Mouse (Mus musculus) forebrain, embryonic 10.5 days (tissue): ENCODE measurements around the gene Tmem234. TPM values are rescaled to one million over a fixed set of nuclear protein-coding genes. Genes with fewer than 3 reads are reported as not detected.

Experiments used
- DNase-seq: peaks from one replicate; pipeline ENCODE4 v3.0.0-alpha.2; 2017; ENCODE audit warnings: low spot score; ENCODE audit errors: extremely low spot score
- H3K27ac ChIP-seq: fragments of 300-500 bp; sonication (generic); 2 replicates; pipeline ENCODE4 v1.5.1; 2016; ENCODE audit warnings: mild to moderate bottlenecking
- H3K27me3 ChIP-seq: fragments of 300-500 bp; sonication (generic); 2 replicates; pipeline ENCODE4 v1.6.1; 2016; ENCODE audit warnings: mild to moderate bottlenecking; ENCODE audit not compliant: poor library complexity, severe bottlenecking
- H3K36me3 ChIP-seq: fragments of 300-500 bp; sonication (generic); replicated peaks from 2 replicates; pipeline ENCODE4 v1.6.1; 2016; ENCODE audit warnings: mild to moderate bottlenecking, moderate library complexity
- H3K4me1 ChIP-seq: fragments of 300-500 bp; sonication (generic); 2 replicates; pipeline ENCODE4 v1.6.1; 2016
- H3K4me3 ChIP-seq: fragments of 300-500 bp; sonication (generic); 2 replicates; pipeline ENCODE4 v1.5.1; 2016; ENCODE audit warnings: mild to moderate bottlenecking, moderate library complexity
- H3K9me3 ChIP-seq: fragments of 300-500 bp; sonication (generic); 2 replicates; pipeline ENCODE4 v1.6.1; 2016; ENCODE audit warnings: mild to moderate bottlenecking, moderate library complexity
- WGBS: fragments of 180-500 bp; shearing (Covaris S2); methylation state at CpG from one replicate; pipeline ENCODE4 v1.1.7; 2016; 5-methylcytosine and 5-hydroxymethylcytosine counted together
- polyA plus RNA-seq: library from polyadenylated mRNA; unstranded; fragments of >200 nt; fragmentation: Nextera tagmentation; extraction: Ambion mirVana; gene quantifications from 2 replicates; pipeline ENCODE4 v1.2.1, GENCODE M21; 2016

Gene Tmem234
- polyA plus RNA-seq, 1 experiment from 2014 or later = 224 TPM

DNA sequence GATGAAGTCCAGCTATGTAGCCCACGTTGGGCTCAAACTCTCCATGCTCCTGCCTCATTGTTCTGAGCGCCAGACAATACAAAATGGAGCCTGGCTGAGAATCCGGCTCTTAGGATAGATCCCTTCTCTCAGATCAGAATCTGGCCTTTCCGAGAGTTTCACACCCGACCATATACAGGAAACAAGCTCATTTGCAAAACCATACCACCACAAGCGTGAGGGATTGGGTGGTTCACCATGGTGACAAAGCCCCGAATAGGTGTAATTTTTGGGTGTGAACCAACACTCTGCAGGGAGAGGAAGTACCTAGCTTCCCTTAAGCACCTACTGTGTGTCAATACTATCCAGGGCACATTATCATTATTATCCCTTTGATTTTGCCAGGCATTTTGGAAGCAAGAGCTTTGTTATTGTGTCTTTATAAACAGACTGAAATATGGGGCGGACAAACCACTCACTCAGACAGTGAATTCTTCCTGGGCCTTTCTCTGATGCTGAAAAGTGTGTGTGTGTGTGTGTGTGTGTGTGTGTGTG, 28.9 kb upstream of the Tmem234 start:
- 83% methylated on average over 8 of the region's 8 CpGs for WGBS
- Histone ChIP-seq H3K4me3 (no peak overlapping the region), H3K4me1 (peaks cover 3% of the 10 kb centered on the region; the same call in 1 of the 2 replicates), H3K9me3 (no peaks in the 10 kb centered on the region), H3K27ac (no peak overlapping the region), H3K36me3 (no peaks in the 10 kb centered on the region), H3K27me3 (no peaks in the 10 kb centered on the region)
- DNase-seq = no peak

DNA sequence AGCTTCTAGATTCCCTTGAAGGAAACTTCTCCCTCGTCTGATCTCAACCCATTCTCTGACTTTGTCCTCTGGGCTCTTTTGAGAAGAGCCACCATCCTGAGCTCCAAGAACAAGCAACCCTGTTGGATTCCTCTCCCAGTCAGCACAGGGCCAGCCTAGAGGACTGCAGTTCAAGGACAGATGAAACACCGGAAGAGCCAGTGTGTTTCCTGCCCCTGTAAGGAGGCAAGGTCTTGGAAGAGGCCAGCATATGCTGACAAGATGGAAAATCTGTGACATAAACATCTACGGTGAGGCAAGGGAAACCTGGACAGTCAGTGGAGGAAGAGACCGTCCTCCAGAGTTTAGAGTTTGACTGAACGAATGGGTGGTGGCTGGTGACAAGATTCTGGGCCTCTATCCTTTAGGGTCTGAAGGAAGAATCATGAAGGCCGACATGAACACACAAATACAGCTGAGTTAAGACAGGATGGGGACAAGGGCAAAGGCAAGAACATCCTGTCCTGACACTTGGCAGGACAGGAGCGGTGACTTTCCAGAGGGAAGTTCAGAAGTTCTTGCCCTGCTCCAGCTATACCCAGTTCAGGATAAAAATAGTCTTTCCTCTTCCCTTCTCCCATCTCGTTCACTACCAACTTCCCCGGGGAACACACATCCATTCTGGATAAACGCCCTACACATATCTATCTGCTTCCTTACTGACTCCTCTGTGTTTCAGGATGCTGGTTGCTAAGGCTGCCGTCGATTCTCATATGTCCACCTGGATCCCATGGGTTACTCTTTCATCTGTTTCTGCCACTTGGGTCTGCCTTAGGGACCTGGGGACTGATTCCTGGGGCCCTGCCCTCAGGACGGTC, 28.0 kb upstream of the Tmem234 start:
- WGBS = 88% methylated on average over 13 of the region's 13 CpGs
- H3K27ac ChIP-seq = no peak overlapping the region
- H3K4me3 ChIP-seq = no peak overlapping the region
- no peaks in the 10 kb centered on the region for H3K9me3 ChIP-seq
- H3K27me3 ChIP-seq = no peaks in the 10 kb centered on the region
- H3K4me1 ChIP-seq = peaks cover 10% of the 10 kb centered on the region
- no peaks in the 10 kb centered on the region for H3K36me3 ChIP-seq
- DNase-seq = no peak

DNA sequence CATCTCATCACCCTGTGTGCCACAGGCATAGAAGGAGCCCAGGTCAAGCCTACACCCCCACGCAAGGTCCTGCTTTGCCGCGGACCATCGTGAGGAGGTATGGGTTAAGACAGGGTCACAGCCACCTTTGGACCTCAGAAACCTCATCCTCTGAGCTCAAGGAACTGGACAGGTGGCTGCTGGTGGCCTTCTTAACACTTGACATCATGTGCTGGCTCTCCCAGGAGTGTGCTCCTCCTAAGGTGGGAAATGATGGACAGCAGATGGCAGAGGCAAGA, 27.4 kb upstream of the Tmem234 start:
- H3K4me3 ChIP-seq = no peak overlapping the region
- H3K27ac ChIP-seq = no peak overlapping the region
- H3K27me3 ChIP-seq = peaks cover 3% of the 10 kb centered on the region; the same call in 1 of the 2 replicates
- 96% methylated on average over 4 of the region's 4 CpGs for WGBS
- H3K4me1 ChIP-seq = peaks cover 10% of the 10 kb centered on the region
- H3K9me3 ChIP-seq = no peaks in the 10 kb centered on the region
- H3K36me3 ChIP-seq = no peaks in the 10 kb centered on the region
- DNase-seq = no peak

DNA sequence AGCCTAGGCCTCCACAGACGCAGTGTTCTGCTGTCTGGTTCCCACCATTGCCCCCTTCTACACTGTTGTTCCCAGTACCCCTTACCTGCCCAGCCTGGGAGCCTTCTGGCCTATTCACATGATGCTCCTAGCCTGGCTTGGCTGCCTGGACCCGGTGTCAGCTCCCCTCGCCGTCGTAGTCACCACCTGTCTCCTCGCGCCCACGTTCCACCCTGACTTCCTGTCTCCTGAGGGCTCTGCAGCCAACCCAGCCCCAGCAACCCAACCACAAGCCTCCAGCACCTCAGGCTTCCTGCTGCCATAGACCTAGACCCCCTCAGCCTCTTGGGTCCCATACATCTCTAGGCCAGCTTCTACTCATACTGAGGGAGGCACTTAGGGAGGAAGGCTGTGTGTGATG, 27.0 kb upstream of the Tmem234 start, which contains the start of gene Lck:
Gene Lck (minus strand): TSS at position 212 of the 400 bp plus-strand sequence.
- 91% methylated on average over 8 of the region's 8 CpGs for WGBS
- Histone ChIP-seq H3K4me3 (no peak within 1 kb of the TSS), H3K9me3 (no peaks in the 10 kb centered on the region), H3K36me3 (no peaks in the 10 kb centered on the region), H3K27ac (no peak within 1 kb of the TSS), H3K27me3 (peaks cover 5% of the 10 kb centered on the region; the same call in 1 of the 2 replicates), H3K4me1 (peaks cover 10% of the 10 kb centered on the region)
- DNase-seq = no peak

DNA sequence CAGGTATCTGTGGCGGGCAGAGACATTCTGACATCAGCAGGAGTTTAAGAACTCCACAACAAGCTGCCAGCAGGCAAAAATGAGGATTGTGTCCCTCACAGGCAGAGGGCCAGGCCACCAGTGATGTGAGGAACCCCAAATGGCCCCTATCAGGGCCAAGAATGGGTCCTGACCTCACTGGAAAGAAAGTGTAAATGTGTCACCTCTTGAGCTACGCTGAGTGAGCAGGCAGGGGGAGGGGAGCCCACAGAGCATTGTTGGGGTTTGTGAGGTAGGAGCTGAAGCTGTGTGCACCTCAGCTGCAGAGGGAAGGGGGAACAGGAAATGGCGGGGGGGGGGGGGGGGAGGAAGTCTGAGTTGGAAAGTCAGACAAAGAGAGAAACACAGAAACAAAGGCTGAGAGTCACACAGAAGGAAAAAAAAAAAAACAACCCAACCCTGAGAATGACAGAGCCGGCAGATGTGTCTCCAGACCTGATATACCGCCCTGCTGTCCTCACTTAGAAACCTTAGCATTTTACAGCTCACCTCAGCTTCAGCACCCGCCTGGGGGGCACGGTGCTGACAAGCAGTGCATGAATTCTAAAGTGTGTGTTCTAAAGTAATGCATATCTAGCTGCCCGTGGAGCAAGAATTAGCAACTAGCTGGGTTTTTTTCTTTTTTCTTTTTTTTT, 25.2 kb upstream of the Tmem234 start:
- WGBS = 70% methylated on average over 7 of the region's 8 CpGs
- no peak for DNase-seq
- H3K27me3 ChIP-seq = peaks cover 5% of the 10 kb centered on the region; the same call in 1 of the 2 replicates
- H3K9me3 ChIP-seq = no peaks in the 10 kb centered on the region
- peak overlapping the region; percentile 44; the same call in 1 of the 2 replicates for H3K27ac ChIP-seq
- H3K4me3 ChIP-seq = no peak overlapping the region
- H3K4me1 ChIP-seq = peaks cover 10% of the 10 kb centered on the region
- no peaks in the 10 kb centered on the region for H3K36me3 ChIP-seq

DNA sequence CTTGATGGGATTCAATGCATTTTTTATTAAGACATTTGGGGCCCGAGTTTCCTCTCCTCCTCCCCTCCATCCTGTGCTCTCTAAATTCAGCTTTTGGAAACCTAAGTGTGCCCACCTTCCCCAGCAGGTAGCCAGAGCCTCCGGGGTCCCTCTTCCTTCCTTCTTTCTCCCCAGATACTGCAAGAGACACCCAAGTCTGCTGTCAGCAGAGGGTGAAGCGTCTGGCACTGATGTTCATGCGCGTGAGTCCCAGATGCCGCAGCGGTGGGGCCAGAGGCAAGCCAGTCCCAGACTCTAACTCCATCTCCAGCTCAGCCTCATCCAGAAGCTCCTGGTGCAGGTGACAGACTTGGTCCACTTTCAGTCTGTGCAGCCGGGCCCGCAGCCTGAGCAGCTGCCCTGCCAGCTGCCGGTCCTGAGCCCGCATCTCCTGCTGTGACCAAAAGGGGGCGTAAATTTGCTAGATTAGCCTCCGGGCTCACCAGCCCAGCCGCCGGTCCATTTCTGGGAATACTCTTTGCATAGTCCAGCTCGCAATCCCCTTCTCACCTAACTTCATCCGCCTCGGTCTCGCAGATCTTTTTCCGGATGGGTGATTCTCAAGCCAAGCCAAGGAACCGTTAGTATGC, 23.5 kb upstream of the Tmem234 start:
- peaks cover 5% of the 10 kb centered on the region; the same call in 1 of the 2 replicates for H3K27me3 ChIP-seq
- peak overlapping the region; percentile 8; the same call in 1 of the 2 replicates for H3K27ac ChIP-seq
- WGBS = 39% methylated on average over 21 of the region's 21 CpGs
- peak; percentile 62 for DNase-seq
- H3K36me3 ChIP-seq = no peaks in the 10 kb centered on the region
- H3K4me3 ChIP-seq = 0 out of 2 replicates have a peak overlapping the region, but pooled peaks have one; percentile 13
- no peaks in the 10 kb centered on the region for H3K9me3 ChIP-seq
- peaks cover 10% of the 10 kb centered on the region for H3K4me1 ChIP-seq

DNA sequence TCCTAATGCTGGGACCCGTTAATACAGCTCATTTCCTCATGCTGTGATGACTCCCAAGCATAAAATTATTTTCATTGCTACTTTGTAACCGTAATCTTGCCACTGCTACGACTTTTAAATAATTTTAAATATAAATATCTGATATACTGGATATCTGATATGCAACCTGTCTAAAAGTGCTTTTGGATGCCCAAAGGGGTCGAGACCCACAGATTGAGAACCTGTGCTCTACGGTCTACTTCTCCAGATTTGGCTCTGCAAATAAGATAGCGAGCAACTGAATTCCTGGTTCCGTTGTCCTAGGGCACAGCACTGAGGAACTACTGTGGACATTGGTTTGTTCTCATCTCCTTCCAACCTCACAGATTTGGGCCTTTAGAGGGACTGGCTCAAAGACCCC, 22.8 kb upstream of the Tmem234 start:
- Histone ChIP-seq H3K36me3 (no peaks in the 10 kb centered on the region), H3K4me1 (peaks cover 10% of the 10 kb centered on the region), H3K9me3 (no peaks in the 10 kb centered on the region), H3K27me3 (peaks cover 5% of the 10 kb centered on the region; the same call in 1 of the 2 replicates), H3K4me3 (no peak overlapping the region), H3K27ac (no peak overlapping the region)
- 86% methylated on average over 7 of the region's 7 CpGs for WGBS
- no peak for DNase-seq

DNA sequence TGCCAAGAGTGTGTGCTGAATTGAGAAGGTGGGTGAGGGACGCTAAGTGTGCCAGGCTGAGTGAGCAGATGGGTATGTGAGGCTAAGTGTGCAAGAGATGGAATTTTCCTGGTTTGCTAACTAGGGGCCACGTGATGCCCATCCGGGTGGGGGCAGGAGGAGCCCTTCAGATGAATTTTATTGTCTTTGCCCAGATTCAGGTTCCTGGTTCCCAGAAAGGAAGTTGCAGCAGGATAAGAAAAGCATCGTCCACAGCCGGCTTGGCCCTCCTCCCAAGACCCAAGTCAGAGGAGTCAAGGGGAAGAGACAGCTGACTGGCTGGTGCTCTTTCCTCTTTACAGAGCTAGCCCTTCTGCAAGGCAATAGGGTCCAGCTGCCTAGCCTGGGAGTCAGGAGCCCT, 22.0 kb upstream of the Tmem234 start, which contains the start of gene Fam167b:
Gene Fam167b (minus strand): TSS at position 84 of the 400 bp plus-strand sequence.
- peaks cover 10% of the 10 kb centered on the region for H3K4me1 ChIP-seq
- H3K27me3 ChIP-seq = peaks cover 5% of the 10 kb centered on the region; the same call in 1 of the 2 replicates
- no peaks in the 10 kb centered on the region for H3K9me3 ChIP-seq
- H3K4me3 ChIP-seq = no peak within 1 kb of the TSS
- DNase-seq = no peak
- no peaks in the 10 kb centered on the region for H3K36me3 ChIP-seq
- no peak within 1 kb of the TSS for H3K27ac ChIP-seq
- WGBS = 83% methylated on average over 5 of the region's 5 CpGs

DNA sequence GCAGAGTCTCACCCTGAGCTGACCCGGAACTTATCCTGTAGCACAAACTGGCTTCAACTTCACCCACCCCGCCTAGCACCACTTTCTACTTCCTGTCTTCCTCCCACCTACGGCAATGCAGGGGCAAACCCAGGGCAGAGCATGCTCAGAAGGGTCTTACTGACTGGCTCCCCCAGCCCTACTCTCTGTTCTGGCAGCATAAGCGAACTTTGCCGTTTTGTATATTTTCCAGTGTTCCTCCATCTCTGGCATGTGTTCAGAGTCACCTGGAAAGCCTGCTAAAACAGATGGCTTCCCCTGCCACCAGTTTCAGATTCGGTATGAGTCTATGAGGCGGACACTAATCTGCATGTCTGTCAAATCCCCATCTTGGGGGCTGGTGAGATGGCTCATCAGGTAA, 20.1 kb upstream of the Tmem234 start:
- no peaks in the 10 kb centered on the region for H3K9me3 ChIP-seq

DNA sequence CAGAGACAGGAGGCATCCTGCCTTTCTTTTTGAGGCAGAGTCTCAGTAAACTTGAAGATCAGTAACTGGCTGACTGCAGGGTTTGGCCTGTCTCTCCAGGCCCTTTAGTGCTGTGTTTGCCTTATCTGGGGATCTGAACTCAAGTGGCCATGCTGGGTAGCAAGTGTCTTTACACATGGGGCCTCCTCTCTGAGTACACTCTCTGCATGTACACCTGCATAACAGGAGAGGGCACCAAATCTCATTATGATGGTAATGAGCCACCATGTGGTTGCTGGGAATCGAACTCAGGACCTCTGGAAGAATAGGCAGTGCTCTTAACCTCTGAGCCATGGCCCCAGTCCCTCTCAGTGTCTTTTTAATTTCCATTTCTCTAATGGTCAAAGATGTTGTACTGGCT, 18.2 kb upstream of the Tmem234 start:
- Histone ChIP-seq H3K27ac (no peak overlapping the region), H3K4me1 (peaks cover 21% of the 10 kb centered on the region), H3K4me3 (no peak overlapping the region), H3K9me3 (no peaks in the 10 kb centered on the region), H3K27me3 (peaks cover 5% of the 10 kb centered on the region; the same call in 1 of the 2 replicates), H3K36me3 (no peaks in the 10 kb centered on the region)
- WGBS = 94% methylated on average over 1 of the region's 1 CpGs
- no peak for DNase-seq

More for the DNA sequence above, 20.1 kb upstream of the Tmem234 start:
- Histone ChIP-seq H3K4me1 (peaks cover 21% of the 10 kb centered on the region), H3K4me3 (no peak overlapping the region), H3K27ac (no peak overlapping the region), H3K27me3 (peaks cover 5% of the 10 kb centered on the region; the same call in 1 of the 2 replicates), H3K36me3 (no peaks in the 10 kb centered on the region)
- WGBS = 76% methylated on average over 7 of the region's 7 CpGs
- no peak for DNase-seq

DNA sequence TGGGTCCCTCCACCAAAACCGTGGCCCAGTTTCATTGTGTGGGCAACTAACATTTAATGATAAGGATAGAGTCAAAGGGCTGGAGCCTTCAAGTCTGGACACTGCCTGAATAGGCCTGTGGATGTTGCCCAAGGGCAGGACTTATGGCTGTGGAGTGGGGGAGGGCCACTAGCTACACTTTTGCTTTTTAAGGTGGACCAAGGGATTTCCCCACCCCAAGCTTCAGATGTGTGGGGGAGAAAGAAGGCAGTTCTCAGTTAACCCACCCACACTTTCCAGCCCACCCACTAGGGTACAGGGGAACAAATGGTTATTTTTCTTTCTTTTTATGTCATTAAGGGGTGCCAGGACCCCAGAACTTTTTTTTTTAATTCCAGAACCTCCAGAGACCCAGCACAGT, 16.1 kb upstream of the Tmem234 start:
- peak overlapping the region; percentile 57 for H3K4me3 ChIP-seq
- 77% methylated on average over 1 of the region's 1 CpGs for WGBS
- no peak for DNase-seq
- H3K4me1 ChIP-seq = peaks cover 20% of the 10 kb centered on the region
- H3K27me3 ChIP-seq = no peaks in the 10 kb centered on the region
- no peaks in the 10 kb centered on the region for H3K9me3 ChIP-seq
- H3K36me3 ChIP-seq = no peaks in the 10 kb centered on the region
- H3K27ac ChIP-seq = peak overlapping the region; percentile 78

DNA sequence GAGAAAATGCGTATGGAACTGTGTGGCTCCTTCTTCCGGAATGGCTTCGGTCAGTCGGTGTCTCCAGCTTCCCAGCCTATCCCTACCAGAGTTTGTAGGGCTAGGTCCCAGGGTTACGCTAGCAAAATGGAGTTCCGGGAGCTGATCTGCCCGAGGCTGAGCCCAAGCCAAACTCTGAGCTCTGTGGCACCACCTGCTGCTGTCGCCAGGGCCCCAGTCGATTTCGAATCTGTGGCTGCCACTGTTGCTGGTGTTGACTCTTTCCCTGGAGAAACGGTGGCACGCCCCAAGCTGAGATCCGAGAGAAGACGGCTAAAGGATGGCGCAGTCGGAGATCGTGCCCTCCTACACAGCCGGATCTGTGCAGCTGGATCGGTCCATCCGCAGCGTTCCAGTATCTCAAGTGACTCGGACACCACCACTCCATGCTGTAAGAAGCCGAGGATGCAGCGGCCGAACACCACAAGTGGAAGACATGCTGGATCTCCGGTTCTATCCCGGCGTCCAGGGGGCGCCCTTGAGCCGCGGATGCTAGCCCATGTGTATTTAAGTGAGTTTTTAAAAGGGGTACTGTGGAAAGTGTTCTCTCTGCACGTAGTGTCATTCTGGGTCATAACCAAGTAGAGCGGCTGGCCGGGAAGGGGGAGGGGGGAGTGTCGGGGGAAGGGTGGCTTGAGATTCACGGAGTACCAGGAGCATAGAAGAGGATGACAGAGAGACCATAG, 15.4 kb upstream of the Tmem234 start:
- Histone ChIP-seq H3K27ac (peak overlapping the region; percentile 78), H3K36me3 (peaks cover 3% of the 10 kb centered on the region)

More for the DNA sequence above, 15.4 kb upstream of the Tmem234 start:
- 3% methylated on average over 36 of the region's 36 CpGs for WGBS
- Histone ChIP-seq H3K27me3 (no peaks in the 10 kb centered on the region), H3K4me1 (peaks cover 20% of the 10 kb centered on the region), H3K4me3 (peak overlapping the region; percentile 57), H3K9me3 (no peaks in the 10 kb centered on the region)
- DNase-seq = peak; percentile 83
